Mouse (Mus musculus): Measurements from ENCODE around the gene Dnaja2. TPM values are rescaled to one million over a fixed set of nuclear protein-coding genes. Genes with fewer than 3 reads are reported as not detected.

The Dnaja2 gene
- total and polyA plus RNA-seq, 3 experiments, result 81.1 to 137 (median 105) TPM

- Histone ChIP-seq H3K4me1 (ENCODE audit: insufficient read depth, low read depth, low read length) (peaks cover 6% of the 10 kb centered on the region; the same call in 1 of the 2 replicates), H3K27me3 (ENCODE audit: insufficient read depth, low read length) (peaks cover 41% of the 10 kb centered on the region), H3K36me3 (replicated peaks) (no peaks in the 10 kb centered on the region), H3K4me3 (ENCODE audit: low read depth, low read length) (no peak overlapping the region), H3K9me3 (replicated peaks) (no peaks in the 10 kb centered on the region)
- TF ChIP-seq TAL1 (conservative IDR thresholded peaks at IDR 0.05; ENCODE audit: low read depth, low read length) (no peak), GATA1 (IDR thresholded peaks at IDR 0.05; ENCODE audit: borderline replicate concordance, low read length) (no peak), GATA2 (IDR thresholded peaks at IDR 0.05; ENCODE audit: borderline replicate concordance, low read depth, low read length) (no peak), POLR2AphosphoS5 (IDR thresholded peaks at IDR 0.05; ENCODE audit: insufficient replicate concordance, low read depth, low read length) (no peak), CTCF (IDR thresholded peaks at IDR 0.05; ENCODE audit: low read depth, low read length) (no peak)
- DNase-seq (ENCODE audit: low spot score) (no peak), ATAC-seq (ENCODE audit: extremely low read depth, insufficient number of reproducible peaks, low FRiP score, poor library complexity, severe bottlenecking) (no peak)
Observed at GRCm38 (mm10) chr8:85517956-85518355, 37.2 kb downstream of the Dnaja2 start.

GRCm38 (mm10) chr8:85517336-85517735 is 37.8 kb downstream of the Dnaja2 start:
- Histone ChIP-seq H3K36me3 (replicated peaks) (no peaks in the 10 kb centered on the region), H3K4me3 (ENCODE audit: low read depth, low read length) (no peak overlapping the region), H3K27me3 (ENCODE audit: insufficient read depth, low read length) (peaks cover 41% of the 10 kb centered on the region), H3K4me1 (ENCODE audit: insufficient read depth, low read depth, low read length) (peaks cover 6% of the 10 kb centered on the region; the same call in 1 of the 2 replicates), H3K9me3 (replicated peaks) (no peaks in the 10 kb centered on the region)
- no peak for TF ChIP-seq TAL1 (conservative IDR thresholded peaks at IDR 0.05; ENCODE audit: low read depth, low read length)
- DNase-seq (ENCODE audit: low spot score) (no peak), ATAC-seq (ENCODE audit: extremely low read depth, insufficient number of reproducible peaks, low FRiP score, poor library complexity, severe bottlenecking) (no peak)

GRCm38 (mm10) chr8:85515391-85515790 is 39.8 kb downstream of the Dnaja2 start:
- Histone ChIP-seq H3K9me3 (replicated peaks) (no peaks in the 10 kb centered on the region), H3K4me1 (ENCODE audit: insufficient read depth, low read depth, low read length) (peaks cover 6% of the 10 kb centered on the region; the same call in 1 of the 2 replicates), H3K27me3 (ENCODE audit: insufficient read depth, low read length) (peaks cover 35% of the 10 kb centered on the region), H3K4me3 (ENCODE audit: low read depth, low read length) (no peak overlapping the region), H3K36me3 (replicated peaks) (no peaks in the 10 kb centered on the region)
- DNase-seq (ENCODE audit: low spot score), result no peak
- no peak for ATAC-seq (ENCODE audit: extremely low read depth, insufficient number of reproducible peaks, low FRiP score, poor library complexity, severe bottlenecking)
- TF ChIP-seq CTCF (IDR thresholded peaks at IDR 0.05; ENCODE audit: low read depth, low read length) (no peak), POLR2AphosphoS5 (IDR thresholded peaks at IDR 0.05; ENCODE audit: insufficient replicate concordance, low read depth, low read length) (no peak), GATA1 (IDR thresholded peaks at IDR 0.05; ENCODE audit: borderline replicate concordance, low read length) (no peak), GATA2 (IDR thresholded peaks at IDR 0.05; ENCODE audit: borderline replicate concordance, low read depth, low read length) (no peak), TAL1 (conservative IDR thresholded peaks at IDR 0.05; ENCODE audit: low read depth, low read length) (no peak)

- TF ChIP-seq GATA1 (IDR thresholded peaks at IDR 0.05; ENCODE audit: borderline replicate concordance, low read length) (no peak), TAL1 (conservative IDR thresholded peaks at IDR 0.05; ENCODE audit: low read depth, low read length) (no peak), POLR2AphosphoS5 (IDR thresholded peaks at IDR 0.05; ENCODE audit: insufficient replicate concordance, low read depth, low read length) (no peak), CTCF (IDR thresholded peaks at IDR 0.05; ENCODE audit: low read depth, low read length) (no peak), GATA2 (IDR thresholded peaks at IDR 0.05; ENCODE audit: borderline replicate concordance, low read depth, low read length) (no peak)
- peaks cover 6% of the 10 kb centered on the region; the same call in 1 of the 2 replicates for H3K4me1 ChIP-seq (ENCODE audit: insufficient read depth, low read depth, low read length)
- DNase-seq (ENCODE audit: low spot score) (no peak), ATAC-seq (ENCODE audit: extremely low read depth, insufficient number of reproducible peaks, low FRiP score, poor library complexity, severe bottlenecking) (no peak)
- H3K9me3 ChIP-seq (replicated peaks), result no peaks in the 10 kb centered on the region
- H3K27me3 ChIP-seq (ENCODE audit: insufficient read depth, low read length), result peaks cover 30% of the 10 kb centered on the region
- H3K36me3 ChIP-seq (replicated peaks), result no peaks in the 10 kb centered on the region
- no peak overlapping the region for H3K4me3 ChIP-seq (ENCODE audit: low read depth, low read length)
Observed at GRCm38 (mm10) chr8:85513283-85513682, 41.9 kb downstream of the Dnaja2 start.

- no peak overlapping the region for H3K4me3 ChIP-seq (ENCODE audit: low read depth, low read length)
- H3K36me3 ChIP-seq (replicated peaks), result no peaks in the 10 kb centered on the region
- no peak for ATAC-seq (ENCODE audit: extremely low read depth, insufficient number of reproducible peaks, low FRiP score, poor library complexity, severe bottlenecking)
- H3K9me3 ChIP-seq (replicated peaks), result no peaks in the 10 kb centered on the region
- TF ChIP-seq POLR2AphosphoS5 (IDR thresholded peaks at IDR 0.05; ENCODE audit: insufficient replicate concordance, low read depth, low read length) (no peak), GATA2 (IDR thresholded peaks at IDR 0.05; ENCODE audit: borderline replicate concordance, low read depth, low read length) (no peak), GATA1 (IDR thresholded peaks at IDR 0.05; ENCODE audit: borderline replicate concordance, low read length) (no peak), CTCF (IDR thresholded peaks at IDR 0.05; ENCODE audit: low read depth, low read length) (no peak), TAL1 (conservative IDR thresholded peaks at IDR 0.05; ENCODE audit: low read depth, low read length) (no peak)
- peaks cover 6% of the 10 kb centered on the region; the same call in 1 of the 2 replicates for H3K4me1 ChIP-seq (ENCODE audit: insufficient read depth, low read depth, low read length)
- H3K27me3 ChIP-seq (ENCODE audit: insufficient read depth, low read length), result peaks cover 27% of the 10 kb centered on the region
- no peak for DNase-seq (ENCODE audit: low spot score)
Observed at GRCm38 (mm10) chr8:85512234-85512633, 42.9 kb downstream of the Dnaja2 start.

GRCm38 (mm10) chr8:85508661-85509060 is 46.5 kb downstream of the Dnaja2 start:
- Histone ChIP-seq H3K36me3 (replicated peaks) (no peaks in the 10 kb centered on the region), H3K4me1 (ENCODE audit: insufficient read depth, low read depth, low read length) (no peaks in the 10 kb centered on the region), H3K27me3 (ENCODE audit: insufficient read depth, low read length) (peaks cover 27% of the 10 kb centered on the region), H3K4me3 (ENCODE audit: low read depth, low read length) (no peak overlapping the region), H3K9me3 (replicated peaks) (no peaks in the 10 kb centered on the region)
- ATAC-seq (ENCODE audit: extremely low read depth, insufficient number of reproducible peaks, low FRiP score, poor library complexity, severe bottlenecking), result no peak
- DNase-seq (ENCODE audit: low spot score), result no peak
- no peak for TF ChIP-seq TAL1 (conservative IDR thresholded peaks at IDR 0.05; ENCODE audit: low read depth, low read length)
- TF ChIP-seq CTCF (IDR thresholded peaks at IDR 0.05; ENCODE audit: low read depth, low read length), result no peak
- TF ChIP-seq POLR2AphosphoS5 (IDR thresholded peaks at IDR 0.05; ENCODE audit: insufficient replicate concordance, low read depth, low read length), result no peak
- TF ChIP-seq GATA1 (IDR thresholded peaks at IDR 0.05; ENCODE audit: borderline replicate concordance, low read length), result no peak
- no peak for TF ChIP-seq GATA2 (IDR thresholded peaks at IDR 0.05; ENCODE audit: borderline replicate concordance, low read depth, low read length)

Data from G1E (cell line).